Mouse (Mus musculus) hindbrain, embryonic 14.5 days (tissue): ENCODE data around the gene Krt34. TPM values are rescaled to one million over a fixed set of nuclear protein-coding genes. Genes with fewer than 3 reads are reported as not detected.

Source experiments
- ATAC-seq: fragments of 200-750 bp; cut with Nextera tagmentation; 2 replicates; pipeline ENCODE4 v1.8.0; 2017; ENCODE audit warnings: moderate number of reproducible peaks, mild to moderate bottlenecking, moderate TSS enrichment, moderate library complexity; ENCODE audit not compliant: low FRiP score
- DNase-seq: peaks from one replicate; pipeline ENCODE4 v3.0.0-alpha.2; 2015; ENCODE audit warnings: low spot score
- H3K27ac ChIP-seq: fragments of 300-500 bp; sonication (generic); 2 replicates; pipeline ENCODE4 v1.5.1; 2014; ENCODE audit warnings: mild to moderate bottlenecking, moderate library complexity
- H3K27me3 ChIP-seq: fragments of 300-500 bp; sonication (generic); 2 replicates; pipeline ENCODE4 v1.6.1; 2014; ENCODE audit warnings: mild to moderate bottlenecking, low read length, mixed read lengths; ENCODE audit not compliant: control insufficient read depth, insufficient read depth
- H3K36me3 ChIP-seq: fragments of 300-500 bp; sonication (generic); replicated peaks from 2 replicates; pipeline ENCODE4 v1.6.1; 2014; ENCODE audit not compliant: control insufficient read depth, insufficient read depth
- H3K4me1 ChIP-seq: fragments of 300-500 bp; sonication (generic); replicated peaks from 2 replicates; pipeline ENCODE4 v1.6.1; 2014; ENCODE audit warnings: antibody characterized with exemption, low read length, mixed read lengths; ENCODE audit not compliant: control insufficient read depth, insufficient read depth
- H3K4me2 ChIP-seq: fragments of 300-500 bp; sonication (generic); replicated peaks from 2 replicates; pipeline ENCODE4 v1.6.1; 2014; ENCODE audit warnings: mild to moderate bottlenecking, moderate library complexity
- H3K4me3 ChIP-seq: fragments of 300-500 bp; sonication (generic); replicated peaks from 2 replicates; pipeline ENCODE4 v1.5.1; 2014; ENCODE audit warnings: mild to moderate bottlenecking, low read length
- H3K9ac ChIP-seq: fragments of 300-500 bp; sonication (generic); 2 replicates; pipeline ENCODE4 v1.6.1; 2014
- H3K9me3 ChIP-seq: fragments of 300-500 bp; sonication (generic); 2 replicates; pipeline ENCODE4 v1.6.1; 2016; ENCODE audit warnings: low read length; ENCODE audit not compliant: control insufficient read depth
- WGBS: fragments of 180-500 bp; shearing (Covaris S2); extraction: QIAGEN DNeasy Blood & Tissue Kit; methylation state at CpG from one replicate; pipeline ENCODE4 v1.1.7; 2014; 5-methylcytosine and 5-hydroxymethylcytosine counted together
- polyA plus RNA-seq: library from polyadenylated mRNA; unstranded; fragments of >200 nt; fragmentation: Nextera tagmentation; extraction: Ambion mirVana; gene quantifications from 2 replicates; pipeline ENCODE4 v1.2.1, GENCODE M21; 2014

Krt34 gene
- not detected in 2 replicates for polyA plus RNA-seq

DNA sequence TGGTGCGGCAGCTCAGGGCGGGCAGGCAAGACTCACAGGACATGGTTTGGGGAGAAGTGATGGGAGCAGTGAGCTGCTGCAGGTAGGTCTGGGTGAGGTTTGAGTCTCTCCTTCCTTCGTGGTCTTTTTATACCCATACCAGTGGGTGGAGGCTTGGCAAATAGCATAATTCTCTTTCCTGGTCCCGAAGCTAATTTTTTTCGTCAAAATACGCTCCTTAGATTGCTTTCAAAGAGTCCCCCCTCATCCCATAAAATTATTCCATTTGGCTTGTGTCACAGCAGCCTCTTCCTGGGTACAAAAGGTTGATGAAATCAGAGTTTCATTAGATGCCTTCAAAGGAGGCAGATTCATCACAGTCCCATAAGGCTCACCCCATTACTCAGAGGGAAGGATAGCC, at the start of gene Krt34:
TSS of gene Krt34 (minus strand) at position 101 of the 400 bp plus-strand sequence.
- no peak within 1 kb of the TSS for H3K9ac ChIP-seq
- no peak within 1 kb of the TSS for H3K4me2 ChIP-seq
- no peaks in the 10 kb centered on the region for H3K27me3 ChIP-seq
- H3K4me3 ChIP-seq = no peak within 1 kb of the TSS
- H3K4me1 ChIP-seq = no peaks in the 10 kb centered on the region
- no peak for ATAC-seq
- DNase-seq = no peak
- H3K27ac ChIP-seq = no peak within 1 kb of the TSS
- H3K36me3 ChIP-seq = no peaks in the 10 kb centered on the region
- WGBS = 84% methylated on average over 6 of the region's 6 CpGs
- H3K9me3 ChIP-seq = no peaks in the 10 kb centered on the region

DNA sequence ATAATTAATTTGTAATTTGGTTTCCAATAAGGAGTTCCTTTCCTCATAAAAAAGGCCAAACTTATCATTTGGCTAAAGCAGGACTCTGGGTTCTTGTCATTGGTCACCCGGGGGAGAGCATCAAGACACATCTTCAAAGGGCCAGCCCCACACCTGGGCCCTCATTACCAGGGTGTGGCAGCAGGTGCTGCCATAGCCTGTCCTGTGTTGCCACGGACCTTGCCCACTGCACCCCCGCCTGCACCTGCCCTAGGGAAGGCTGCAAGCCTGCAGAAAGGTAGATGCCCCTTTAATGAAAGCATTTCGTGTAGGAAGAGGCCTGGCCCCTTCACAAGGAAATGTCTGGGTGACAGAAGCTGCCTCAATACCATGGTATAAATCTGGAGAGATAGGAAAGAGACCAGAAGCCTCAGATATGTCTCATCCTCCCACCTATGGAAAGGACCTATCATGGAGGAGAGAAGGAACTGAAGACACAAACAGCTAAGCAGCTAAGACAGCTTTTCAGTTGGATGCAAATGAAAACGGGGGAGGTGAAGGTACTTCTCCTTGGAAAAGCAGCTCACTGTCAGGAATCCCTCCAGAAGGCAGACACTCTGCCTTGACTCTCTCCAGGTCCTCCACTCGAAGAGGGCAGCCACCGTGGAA, 47.1 kb upstream of the Krt34 start:
- Histone ChIP-seq H3K4me1 (no peaks in the 10 kb centered on the region), H3K27ac (no peak overlapping the region), H3K27me3 (no peaks in the 10 kb centered on the region), H3K9ac (no peak overlapping the region), H3K4me3 (no peak overlapping the region), H3K4me2 (no peak overlapping the region), H3K9me3 (no peaks in the 10 kb centered on the region), H3K36me3 (no peaks in the 10 kb centered on the region)
- DNase-seq (no peak), ATAC-seq (no peak)
- 71% methylated on average over 7 of the region's 7 CpGs for WGBS

DNA sequence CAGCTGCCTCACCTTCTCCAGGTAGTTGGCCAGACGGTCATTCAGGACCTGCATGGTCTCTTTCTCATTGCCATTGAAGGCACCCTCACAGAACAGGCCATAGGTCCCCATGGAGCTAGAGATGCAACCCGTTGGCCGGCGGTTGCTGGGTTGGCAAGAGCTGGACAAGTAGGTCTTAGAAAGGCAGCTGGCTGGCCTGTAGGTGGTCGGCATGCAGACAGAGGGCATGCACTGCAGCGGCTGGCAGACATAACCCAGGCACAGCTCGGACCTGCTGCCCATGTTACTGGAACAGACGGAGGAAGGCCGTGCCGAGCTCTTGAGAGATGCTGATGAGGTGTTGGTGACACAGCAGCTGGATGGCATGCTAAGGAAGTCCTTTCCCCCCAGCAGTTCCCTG, 46.5 kb upstream of the Krt34 start, which contains the start of gene Krt32:
TSS of gene Krt32 (minus strand) at position 366 of the 400 bp plus-strand sequence.
- Histone ChIP-seq H3K9me3 (no peaks in the 10 kb centered on the region), H3K27ac (no peak within 1 kb of the TSS), H3K4me2 (no peak within 1 kb of the TSS), H3K4me1 (no peaks in the 10 kb centered on the region), H3K9ac (no peak within 1 kb of the TSS), H3K36me3 (no peaks in the 10 kb centered on the region), H3K4me3 (no peak within 1 kb of the TSS), H3K27me3 (no peaks in the 10 kb centered on the region)
- 94% methylated on average over 10 of the region's 10 CpGs for WGBS
- ATAC-seq = no peak
- DNase-seq = no peak

DNA sequence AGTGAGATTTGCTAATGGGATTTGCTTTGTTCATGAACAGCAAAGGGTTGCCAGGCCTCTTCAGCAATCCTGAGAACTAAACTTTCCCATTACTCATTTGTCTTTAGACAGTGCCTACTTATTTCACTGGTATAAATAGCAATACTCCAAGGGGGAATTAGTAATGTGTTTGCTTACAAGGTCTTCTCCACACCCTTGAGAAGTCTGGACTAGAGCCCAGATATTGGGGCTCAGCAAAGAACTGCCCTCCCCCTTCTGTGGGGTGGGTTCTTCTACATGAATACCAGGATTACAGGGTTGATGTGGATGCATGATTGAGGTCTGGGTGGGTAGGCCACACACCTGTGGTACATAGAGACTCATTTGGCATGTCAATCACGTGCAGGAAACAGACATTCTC, 32.5 kb upstream of the Krt34 start:
- H3K36me3 ChIP-seq = no peaks in the 10 kb centered on the region
- whole genome bisulfite sequencing = 74% methylated on average over 1 of the region's 1 CpGs
- no peak overlapping the region for H3K9ac ChIP-seq
- H3K4me3 ChIP-seq = no peak overlapping the region
- no peak for DNase-seq
- H3K27ac ChIP-seq = no peak overlapping the region
- ATAC-seq = no peak
- no peaks in the 10 kb centered on the region for H3K27me3 ChIP-seq
- H3K4me2 ChIP-seq = no peak overlapping the region
- H3K4me1 ChIP-seq = no peaks in the 10 kb centered on the region
- H3K9me3 ChIP-seq = no peaks in the 10 kb centered on the region

DNA sequence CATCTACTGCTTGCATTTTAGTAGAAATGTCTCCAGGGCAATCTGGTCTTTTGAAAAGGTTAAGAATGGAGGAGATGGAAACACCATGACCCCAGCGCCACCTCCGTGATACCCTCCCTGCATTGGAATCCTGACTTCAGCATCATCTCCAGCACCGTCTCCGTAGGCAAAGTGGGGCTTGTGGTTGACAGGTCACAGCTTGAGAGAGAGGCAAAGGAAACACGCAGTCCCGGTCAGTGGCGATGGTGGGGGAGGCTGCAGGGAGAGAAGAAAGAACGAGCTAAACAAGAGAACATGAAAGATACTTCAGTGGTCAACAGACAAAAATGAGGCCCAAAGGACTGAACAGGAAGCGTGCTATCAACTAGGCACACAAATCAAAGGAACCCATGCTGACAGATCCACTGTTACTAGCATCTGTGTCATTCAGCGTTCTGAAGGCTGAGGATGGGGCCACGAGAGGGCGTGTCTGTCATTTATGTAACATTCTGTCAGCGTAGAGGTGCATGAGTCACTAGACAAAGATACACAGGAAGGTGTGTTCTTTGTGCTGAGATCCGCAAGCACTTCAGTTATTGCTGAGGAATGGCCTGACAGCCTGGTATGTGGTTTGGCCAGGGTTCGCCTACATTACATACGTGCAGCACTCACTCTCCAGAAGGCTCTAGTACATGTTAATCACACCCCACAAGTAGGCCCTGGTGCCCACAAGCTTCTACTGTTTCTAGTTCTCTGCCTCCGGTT, 26.1 kb upstream of the Krt34 start:
- no peak overlapping the region for H3K27ac ChIP-seq
- no peak for ATAC-seq
- no peak for DNase-seq
- 84% methylated on average over 17 of the region's 17 CpGs for WGBS
- no peaks in the 10 kb centered on the region for H3K27me3 ChIP-seq
- H3K36me3 ChIP-seq = no peaks in the 10 kb centered on the region
- H3K9ac ChIP-seq = no peak overlapping the region
- H3K4me3 ChIP-seq = no peak overlapping the region
- H3K9me3 ChIP-seq = no peaks in the 10 kb centered on the region
- no peaks in the 10 kb centered on the region for H3K4me1 ChIP-seq
- H3K4me2 ChIP-seq = no peak overlapping the region

DNA sequence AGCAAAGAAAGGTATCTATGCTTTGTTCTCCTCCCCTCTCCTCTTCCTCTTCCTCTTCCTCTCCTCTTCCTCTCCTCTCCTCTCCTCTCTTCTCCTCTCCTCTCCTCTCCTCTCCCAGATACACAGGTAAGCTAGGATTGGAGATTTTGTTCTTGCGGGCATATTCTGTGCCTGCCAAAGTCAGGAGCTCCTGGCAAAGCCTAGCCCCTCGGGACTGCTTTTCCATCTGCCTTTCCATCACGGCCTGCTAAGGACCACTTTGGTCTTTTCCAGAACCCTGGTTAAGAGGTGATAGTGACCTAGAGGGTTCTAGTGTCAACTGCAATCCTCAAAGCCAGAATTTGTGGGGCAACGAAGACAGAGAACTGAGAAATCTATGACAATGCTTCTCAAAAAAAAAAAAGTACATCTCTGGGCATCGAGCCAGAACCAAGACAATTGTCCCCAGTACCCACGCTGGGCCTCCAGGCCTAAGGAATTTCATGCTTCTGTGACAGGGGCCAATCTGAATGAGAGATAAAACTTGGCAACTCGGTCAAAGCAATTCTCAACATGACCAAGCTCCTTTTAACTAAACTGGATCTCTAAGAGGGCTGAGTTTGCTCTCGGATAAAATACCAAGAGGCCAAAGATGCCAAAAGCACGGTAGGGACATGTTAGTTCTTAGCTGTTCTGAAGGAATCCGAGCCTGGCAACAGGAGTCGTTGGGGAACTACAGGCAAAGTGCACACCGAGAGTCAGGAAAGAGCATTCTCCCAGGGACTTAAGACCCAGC, 25.1 kb upstream of the Krt34 start:
- no peak for ATAC-seq

DNA sequence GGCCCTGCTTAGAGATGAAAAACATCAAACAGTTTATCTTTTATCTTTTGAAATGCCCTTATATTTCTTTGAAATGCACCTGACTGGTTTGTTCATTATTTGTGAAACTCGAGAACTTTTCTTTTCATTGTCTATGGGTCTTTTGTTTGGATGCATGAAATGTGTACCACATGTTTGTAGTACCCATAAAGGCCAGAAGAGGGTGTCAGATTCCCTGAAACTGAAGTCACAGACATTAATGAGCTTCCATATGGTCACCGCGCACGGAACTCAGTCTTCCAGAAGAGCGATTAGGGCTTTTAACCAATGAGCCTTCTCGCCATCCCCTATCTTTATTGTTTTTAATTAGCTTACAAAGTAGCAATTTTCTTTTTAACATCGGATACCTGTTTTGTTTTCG, 17.5 kb upstream of the Krt34 start:
- WGBS = 71% methylated on average over 8 of the region's 8 CpGs
- no peaks in the 10 kb centered on the region for H3K4me1 ChIP-seq
- H3K27me3 ChIP-seq = no peaks in the 10 kb centered on the region
- no peak overlapping the region for H3K9ac ChIP-seq
- H3K9me3 ChIP-seq = no peaks in the 10 kb centered on the region
- no peak for ATAC-seq
- no peaks in the 10 kb centered on the region for H3K36me3 ChIP-seq
- no peak for DNase-seq
- H3K4me3 ChIP-seq = no peak overlapping the region
- no peak overlapping the region for H3K27ac ChIP-seq
- H3K4me2 ChIP-seq = no peak overlapping the region

More for the DNA sequence above, 25.1 kb upstream of the Krt34 start:
- no peak overlapping the region for H3K4me3 ChIP-seq
- no peaks in the 10 kb centered on the region for H3K4me1 ChIP-seq
- WGBS = 46% methylated on average over 12 of the region's 12 CpGs
- no peak overlapping the region for H3K27ac ChIP-seq
- no peaks in the 10 kb centered on the region for H3K9me3 ChIP-seq
- no peaks in the 10 kb centered on the region for H3K27me3 ChIP-seq
- no peaks in the 10 kb centered on the region for H3K36me3 ChIP-seq
- no peak overlapping the region for H3K4me2 ChIP-seq
- H3K9ac ChIP-seq = no peak overlapping the region
- no peak for DNase-seq

DNA sequence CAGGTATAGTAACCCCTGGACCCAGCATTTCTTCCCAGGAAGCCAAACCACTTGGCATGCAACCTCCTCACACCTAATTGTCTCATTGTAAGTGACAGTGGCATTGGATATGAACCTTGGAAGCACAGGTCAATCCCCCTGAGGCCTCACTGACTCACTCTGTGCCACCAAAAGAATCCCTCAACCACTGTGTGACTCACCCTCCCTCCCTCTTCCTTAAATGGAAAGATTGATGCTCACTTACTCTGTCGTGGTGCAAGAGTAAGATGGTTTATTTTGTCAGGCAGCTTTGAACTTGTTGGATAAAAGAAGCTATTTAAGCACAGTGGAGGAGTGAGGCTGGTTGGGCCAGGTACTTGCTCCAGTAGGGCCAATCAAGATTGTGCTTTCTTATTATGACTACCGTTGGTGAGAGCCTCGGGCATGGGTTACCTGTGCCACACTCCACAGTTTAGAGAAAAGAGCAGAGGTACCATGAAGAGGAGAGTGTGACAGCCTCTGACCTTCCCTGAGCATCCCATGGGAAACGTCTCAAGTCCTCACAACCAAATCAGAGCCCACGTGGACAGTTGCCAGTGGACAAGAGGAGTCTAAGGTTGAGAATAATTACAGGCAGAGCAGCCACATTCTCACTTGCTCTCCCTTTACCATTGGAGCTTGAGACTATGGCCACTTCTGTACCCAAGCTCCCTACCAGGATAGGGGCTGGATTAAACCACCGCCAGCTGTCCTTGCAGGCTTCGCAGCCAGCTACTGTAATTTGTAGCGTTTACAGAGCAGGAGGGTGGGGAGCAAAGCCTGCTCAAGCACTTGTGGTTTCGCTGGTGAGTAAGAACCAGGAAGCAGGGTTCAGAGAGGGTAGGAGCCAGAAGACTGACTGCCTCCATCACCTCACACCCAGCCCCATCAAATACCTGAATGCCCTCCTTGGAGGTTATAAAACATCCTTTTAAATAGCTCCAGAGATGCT, 14.6 kb upstream of the Krt34 start:
- WGBS = 80% methylated on average over 9 of the region's 9 CpGs

More for the DNA sequence above, 14.6 kb upstream of the Krt34 start:
- Histone ChIP-seq H3K4me2 (no peak overlapping the region), H3K36me3 (no peaks in the 10 kb centered on the region), H3K9me3 (no peaks in the 10 kb centered on the region), H3K9ac (no peak overlapping the region), H3K27ac (no peak overlapping the region), H3K27me3 (no peaks in the 10 kb centered on the region), H3K4me3 (no peak overlapping the region), H3K4me1 (no peaks in the 10 kb centered on the region)
- no peak for ATAC-seq
- no peak for DNase-seq
